Mouse (Mus musculus): ENCODE results near the gene Atrnl1. TPM values are rescaled to one million over a fixed set of nuclear protein-coding genes. Genes with fewer than 3 reads are reported as not detected.
A peak's percentile ranks its signal among the peaks of the same experiment; 100 is the strongest.

Atrnl1 gene
- polyA plus RNA-seq, 1 experiment from 2014 or later, result 8.2 TPM

- Histone ChIP-seq H3K27me3 (peaks cover 14% of the 10 kb centered on the region; the same call in 1 of the 2 replicates), H3K4me1 (replicated peaks) (peaks cover 13% of the 10 kb centered on the region), H3K9ac (replicated peaks) (no peak overlapping the region), H3K4me3 (replicated peaks) (no peak overlapping the region), H3K9me3 (no peaks in the 10 kb centered on the region; the same call in 1 of the 2 replicates), H3K36me3 (no peaks in the 10 kb centered on the region), H3K27ac (no peak overlapping the region), H3K4me2 (no peak overlapping the region)
- 84% methylated on average over 7 of the region's 7 CpGs for WGBS
- ATAC-seq (ENCODE audit: insufficient number of reproducible peaks, insufficient read depth, low FRiP score, low TSS enrichment, low read depth), result no peak
Measured at GRCm38 (mm10) chr19:58164896-58165634, 554.2 kb downstream of the Atrnl1 start.

GRCm38 (mm10) chr19:58165635-58166015 lies 554.8 kb downstream of the Atrnl1 start:
- no peaks in the 10 kb centered on the region for H3K36me3 ChIP-seq
- H3K4me2 ChIP-seq, result no peak overlapping the region
- 54% methylated on average over 9 of the region's 9 CpGs for WGBS
- peaks cover 9% of the 10 kb centered on the region for H3K4me1 ChIP-seq (replicated peaks)
- H3K4me3 ChIP-seq (replicated peaks), result no peak overlapping the region
- no peaks in the 10 kb centered on the region; the same call in 1 of the 2 replicates for H3K9me3 ChIP-seq
- no peak overlapping the region for H3K9ac ChIP-seq (replicated peaks)
- peaks cover 14% of the 10 kb centered on the region; the same call in 1 of the 2 replicates for H3K27me3 ChIP-seq
- H3K27ac ChIP-seq, result no peak overlapping the region
- ATAC-seq (ENCODE audit: insufficient number of reproducible peaks, insufficient read depth, low FRiP score, low TSS enrichment, low read depth), result no peak

GRCm38 (mm10) chr19:58166147-58166546 lies 555.3 kb downstream of the Atrnl1 start:
- Histone ChIP-seq H3K9ac (replicated peaks) (no peak overlapping the region), H3K4me2 (no peak overlapping the region), H3K36me3 (no peaks in the 10 kb centered on the region), H3K4me1 (replicated peaks) (peaks cover 9% of the 10 kb centered on the region), H3K27me3 (peaks cover 14% of the 10 kb centered on the region; the same call in 1 of the 2 replicates), H3K4me3 (replicated peaks) (no peak overlapping the region), H3K27ac (no peak overlapping the region), H3K9me3 (no peaks in the 10 kb centered on the region; the same call in 1 of the 2 replicates)
- 53% methylated on average over 6 of the region's 6 CpGs for WGBS
- no peak for ATAC-seq (ENCODE audit: insufficient number of reproducible peaks, insufficient read depth, low FRiP score, low TSS enrichment, low read depth)

- Histone ChIP-seq H3K4me2 (peak overlapping the region; percentile 23), H3K4me3 (replicated peaks) (no peak overlapping the region), H3K27me3 (no peaks in the 10 kb centered on the region), H3K9me3 (no peaks in the 10 kb centered on the region), H3K9ac (replicated peaks) (no peak overlapping the region), H3K36me3 (no peaks in the 10 kb centered on the region), H3K27ac (peak overlapping the region; percentile 81), H3K4me1 (replicated peaks) (peaks cover 35% of the 10 kb centered on the region)
- 26% methylated on average over 10 of the region's 10 CpGs for WGBS
- no peak for ATAC-seq (ENCODE audit: insufficient number of reproducible peaks, insufficient read depth, low FRiP score, low TSS enrichment, low read depth)
Measured at GRCm38 (mm10) chr19:58178410-58178809, 567.6 kb downstream of the Atrnl1 start.

- ATAC-seq (ENCODE audit: insufficient number of reproducible peaks, insufficient read depth, low FRiP score, low TSS enrichment, low read depth), result no peak
- no peak overlapping the region for H3K27ac ChIP-seq
- no peak overlapping the region for H3K9ac ChIP-seq (replicated peaks)
- H3K4me1 ChIP-seq (replicated peaks), result peaks cover 35% of the 10 kb centered on the region
- 5% methylated on average over 5 of the region's 5 CpGs for WGBS
- no peaks in the 10 kb centered on the region for H3K36me3 ChIP-seq
- no peaks in the 10 kb centered on the region for H3K9me3 ChIP-seq
- no peak overlapping the region for H3K4me3 ChIP-seq (replicated peaks)
- H3K27me3 ChIP-seq, result no peaks in the 10 kb centered on the region
- peak overlapping the region; percentile 26; the same call in 1 of the 2 replicates for H3K4me2 ChIP-seq
Measured at GRCm38 (mm10) chr19:58180773-58181172, 569.9 kb downstream of the Atrnl1 start.

Small RNA genes within 50 kb of the gene (microRNA-seq; reads per million reads assigned to microRNA genes)
- not detected for gene Mir5623

Other genes with a start within 250 kb of the Atrnl1 start
- gene Trub1, start 158.1 kb upstream of the Atrnl1 start, polyA plus RNA-seq (2016; fragmentation: Nextera tagmentation; extraction: Ambion mirVana), result 25.3 and 28.2 TPM in 2 replicates